Mouse (Mus musculus) CD8-positive naive resting alpha-beta T cell, adult 2 months (primary cell): ENCODE data around the gene Tbc1d8.

Experiments used
- DNase-seq, 2 experiments: peaks; one replicate each; pipeline ENCODE4 v3.0.0; 2022; ENCODE audit warnings: low read depth in 2 of 2, low spot score in 2 of 2

Gene Tbc1d8

GRCm38 (mm10) chr1:39367045-39367444, 111.5 kb downstream of the Tbc1d8 start:
- peak in 1 of 2 experiments; percentile 9 for DNase-seq

- no peak for DNase-seq
Measured at GRCm38 (mm10) chr1:39365562-39365961, 113.0 kb downstream of the Tbc1d8 start.

DNA sequence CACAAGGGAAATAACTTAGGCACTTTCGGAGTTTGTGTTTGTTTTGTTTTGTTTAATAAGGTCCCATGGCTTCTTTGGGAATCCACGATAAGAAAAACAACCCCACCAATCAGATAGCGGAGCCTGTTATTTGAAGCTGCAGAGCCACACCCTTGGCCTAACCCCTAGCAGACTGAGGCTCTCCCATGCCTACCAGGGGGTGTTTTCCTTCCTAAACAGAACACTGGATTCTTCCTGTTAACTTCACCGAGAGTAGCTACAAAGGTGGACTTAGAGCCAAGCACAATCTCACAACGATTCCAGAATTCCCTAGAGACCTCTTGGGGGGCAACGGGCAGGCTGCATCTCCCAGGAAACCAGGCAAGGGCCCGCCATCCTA, 116.1 kb downstream of the Tbc1d8 start:
- no peak for DNase-seq

- no peak for DNase-seq
Measured at GRCm38 (mm10) chr1:39361754-39362514, 116.6 kb downstream of the Tbc1d8 start.

DNA sequence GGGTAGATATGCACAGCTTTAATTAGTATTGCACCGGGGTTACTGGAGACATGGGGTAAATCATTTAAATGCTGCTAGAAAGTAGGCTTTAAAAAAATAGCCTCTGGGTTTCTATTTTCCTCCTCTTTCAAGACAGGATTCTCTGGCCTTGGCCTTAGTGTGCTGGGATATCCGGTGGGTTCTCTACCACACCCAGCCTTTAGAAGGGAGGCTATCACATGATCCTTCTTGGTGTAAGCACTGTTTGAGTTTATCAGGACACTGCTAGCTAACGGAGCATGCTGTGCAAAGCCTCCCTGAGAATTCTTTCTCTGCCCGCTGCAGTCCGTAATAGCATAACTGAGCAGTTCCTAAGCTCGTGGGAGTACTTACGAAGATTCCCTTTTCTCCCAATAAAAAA, 129.1 kb downstream of the Tbc1d8 start:
- DNase-seq: no peak

- no peak for DNase-seq
Measured at GRCm38 (mm10) chr1:39349001-39349400, 129.6 kb downstream of the Tbc1d8 start.

- DNase-seq: no peak
Measured at GRCm38 (mm10) chr1:39344981-39345600, 133.5 kb downstream of the Tbc1d8 start.

GRCm38 (mm10) chr1:39343242-39343641, 135.3 kb downstream of the Tbc1d8 start:
- DNase-seq: no peak

DNA sequence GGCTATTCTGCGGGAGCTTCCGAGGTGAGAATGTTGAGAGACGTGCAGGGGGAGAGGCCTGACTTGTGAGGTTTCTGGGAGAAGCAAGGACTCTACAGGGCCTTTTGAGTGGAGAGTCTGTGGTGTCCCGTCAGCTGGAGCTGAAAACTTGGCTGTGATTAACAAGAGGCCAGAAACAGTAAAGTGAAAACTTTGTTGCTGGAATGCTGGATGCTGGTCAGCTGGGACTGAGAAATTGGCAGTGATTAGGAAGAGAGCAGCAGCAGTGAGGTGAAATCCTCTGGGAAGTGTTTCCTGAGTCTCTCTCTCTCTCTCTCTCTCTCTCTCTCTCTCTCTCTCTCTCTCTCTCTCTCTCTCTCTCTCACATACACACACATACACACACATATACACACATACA, 136.7 kb downstream of the Tbc1d8 start:
- no peak for DNase-seq

- DNase-seq: peak; percentile 33 to 46
Measured at GRCm38 (mm10) chr1:39340647-39341046, 137.9 kb downstream of the Tbc1d8 start.

GRCm38 (mm10) chr1:39340156-39340555, 138.4 kb downstream of the Tbc1d8 start:
- no peak for DNase-seq

- no peak for DNase-seq
Measured at GRCm38 (mm10) chr1:39339455-39339854, 139.1 kb downstream of the Tbc1d8 start.

DNA sequence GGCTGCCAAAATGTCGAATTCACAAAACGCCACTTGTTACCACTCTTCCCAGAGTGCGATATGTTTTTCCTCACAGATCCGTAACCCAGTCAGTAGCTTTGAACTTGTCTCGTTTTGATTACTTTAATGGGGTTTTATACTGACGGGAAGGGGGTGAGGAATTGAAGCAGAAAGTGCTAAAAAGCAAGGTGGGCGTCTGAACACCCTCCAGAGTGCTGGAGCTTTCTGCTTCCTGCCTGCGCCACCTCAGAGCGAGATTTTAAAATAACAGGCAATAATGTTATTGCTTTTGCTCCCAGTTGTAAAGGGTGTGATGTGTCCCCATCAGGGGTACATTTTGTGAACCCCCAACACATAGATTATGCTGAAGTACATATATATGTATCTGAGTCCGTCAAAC, 139.7 kb downstream of the Tbc1d8 start:
- no peak for DNase-seq

DNA sequence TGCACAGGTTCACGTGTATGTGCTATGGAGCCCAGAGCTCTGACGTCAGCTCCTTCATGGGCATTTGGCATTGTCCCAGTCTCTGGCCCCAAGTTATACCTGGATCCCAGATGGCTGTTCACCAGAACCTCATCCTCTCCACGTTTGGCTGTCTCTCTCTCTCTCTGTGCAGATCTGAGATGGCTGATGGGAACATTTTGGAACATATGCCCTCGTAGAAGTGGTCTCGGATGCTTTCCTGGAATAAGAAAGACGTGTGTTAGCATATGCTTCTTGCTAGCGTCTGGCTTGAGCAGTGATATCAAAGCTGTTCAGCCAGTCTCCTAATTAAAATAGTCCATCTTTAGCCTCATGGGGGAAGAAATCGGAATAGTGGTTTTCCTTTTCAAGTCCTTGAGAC, 141.8 kb downstream of the Tbc1d8 start:
- no peak for DNase-seq

DNA sequence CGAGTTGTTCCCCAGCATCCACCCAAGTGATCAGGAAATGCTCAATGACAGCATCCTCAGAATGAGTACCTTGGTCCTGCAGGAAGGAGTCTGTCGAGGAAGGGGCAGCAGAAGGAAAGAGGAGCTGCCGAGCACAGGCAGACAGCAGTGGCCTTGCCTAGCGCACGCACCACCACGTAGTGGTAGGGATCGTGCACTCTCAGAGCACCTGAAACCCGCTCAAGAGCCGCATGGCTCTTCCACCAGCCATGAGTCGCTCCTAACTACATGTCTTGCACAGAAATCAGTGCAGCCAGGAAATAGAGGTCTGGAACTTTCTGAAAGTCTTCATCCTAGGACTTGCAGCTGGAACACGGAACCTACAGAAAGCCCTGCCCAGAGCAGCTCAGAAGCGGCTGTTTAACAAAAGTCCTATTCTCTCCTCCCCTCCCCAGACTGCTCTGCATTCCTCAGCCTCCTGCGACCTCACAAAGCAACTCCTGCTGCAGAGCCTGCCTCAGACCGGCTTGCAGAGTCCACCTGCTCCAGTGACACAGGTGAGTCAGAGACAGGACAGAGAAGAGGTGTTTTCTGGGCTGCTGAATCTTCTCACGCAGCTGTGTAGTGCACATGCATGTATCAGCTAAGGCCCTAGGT, 142.9 kb downstream of the Tbc1d8 start:
- no peak for DNase-seq

- no peak for DNase-seq
Measured at GRCm38 (mm10) chr1:39332456-39332855, 146.1 kb downstream of the Tbc1d8 start.

- DNase-seq: no peak
Measured at GRCm38 (mm10) chr1:39330857-39331594, 147.5 kb downstream of the Tbc1d8 start.

DNA sequence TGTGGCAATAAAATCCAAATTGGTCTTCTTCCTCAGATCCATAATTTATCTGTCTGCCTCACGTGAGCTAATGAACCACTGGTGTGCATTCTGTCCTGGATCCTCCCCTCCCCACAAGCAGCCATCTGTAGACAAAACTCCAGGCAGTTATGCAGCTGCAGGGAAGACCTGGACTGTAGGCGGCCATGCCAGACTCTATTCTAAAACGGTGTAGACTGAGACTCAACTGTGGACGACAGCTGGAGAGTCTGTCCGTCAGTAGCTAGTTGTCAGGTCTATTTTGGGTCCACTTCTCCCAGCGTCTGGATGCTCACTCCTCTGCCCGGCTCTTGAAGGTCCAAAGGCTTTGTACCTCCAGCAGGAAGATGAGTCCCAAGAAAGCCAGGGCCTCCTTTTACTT, 151.0 kb downstream of the Tbc1d8 start:
- no peak for DNase-seq

DNA sequence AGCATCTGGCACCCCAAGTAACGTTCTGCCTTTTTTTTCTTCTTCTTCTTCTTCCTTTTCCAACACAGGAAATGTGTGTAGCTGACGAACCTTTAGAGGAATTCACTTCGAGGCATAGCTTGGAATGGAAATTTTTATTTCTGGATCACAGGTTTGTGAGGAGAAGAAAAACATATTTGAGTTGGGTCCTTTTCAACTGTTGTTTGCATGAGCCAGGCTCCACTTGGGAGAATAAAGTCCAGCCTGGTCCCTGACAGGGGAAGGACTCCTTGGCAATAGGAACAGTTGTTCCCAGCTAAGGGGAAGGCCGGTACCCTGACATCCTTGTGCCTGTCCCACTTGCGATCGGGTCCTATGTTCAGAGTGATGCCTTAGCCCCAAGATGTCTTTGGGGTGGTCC, 153.3 kb downstream of the Tbc1d8 start:
- DNase-seq: no peak

DNA sequence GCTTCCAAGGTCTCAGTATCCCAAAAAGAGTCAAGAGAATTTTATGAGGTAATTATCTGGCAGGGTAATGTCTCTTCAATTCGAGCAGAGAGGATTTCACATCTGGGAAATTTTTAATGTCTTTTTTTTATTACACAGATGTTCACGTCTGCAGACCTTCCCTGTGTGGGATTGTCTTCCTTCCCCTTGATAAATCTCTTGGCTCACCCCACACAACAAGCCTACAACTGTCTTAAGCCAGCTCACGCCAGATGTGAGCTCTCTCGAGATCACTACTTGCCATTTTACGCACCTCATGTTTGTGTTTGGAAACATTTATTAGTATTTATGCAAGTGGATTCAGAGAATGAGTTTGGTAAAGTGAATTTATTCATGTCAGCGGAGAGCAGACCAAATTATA, 156.6 kb downstream of the Tbc1d8 start:
- DNase-seq: no peak
